Mouse (Mus musculus) left cerebral cortex, adult 2 months (tissue): ENCODE data around the gene Hsd3b6. TPM values are rescaled to one million over a fixed set of nuclear protein-coding genes. Genes with fewer than 3 reads are reported as not detected.
A peak's percentile ranks its signal among the peaks of the same experiment; 100 is the strongest.
"Not testable (repeated sequence)": the region's sequence is repeated elsewhere in the genome, so short reads cannot be mapped to it uniquely, and the experiment has no call there.

ENCODE experiments used
- DNase-seq, 2 experiments: peaks; one replicate each; pipeline ENCODE4 v3.0.0; 2021 to 2022; ENCODE audit warnings: low spot score in 2 of 2, mixed read lengths in 1 of 2; ENCODE audit errors: extremely low spot score in 1 of 2
- H3K27ac ChIP-seq: fragments of 200-600 bp; 2 replicates; pipeline ENCODE4 v1.8.1; 2022
- H3K4me3 ChIP-seq: fragments of 200-600 bp; 2 replicates; pipeline ENCODE4 v1.8.1; 2022
- CTCF ChIP-seq: fragments of 200-600 bp; IDR thresholded peaks from 2 replicates; pipeline ENCODE4 v1.8.1; 2022; ENCODE audit warnings: antibody characterized with exemption, mild to moderate bottlenecking, moderate library complexity
- intact Hi-C: fragments of 180-260 bp; cut with DNase I; formaldehyde crosslinking; loops from one replicate; pipeline ENCODE4 v1.15.1; 2025
- total RNA-seq, 2 experiments: library from RNA; stranded (reverse); gene quantifications; 2 replicates each; pipeline ENCODE4 v1.2.3; 2021

Gene Hsd3b6
- total RNA-seq, 2 experiments from 2014 or later: not detected

GRCm38 (mm10) chr3:98805032-98805431, 9.2 kb downstream of the Hsd3b6 start:
- H3K27ac ChIP-seq, intact Hi-C loops, DNase-seq, H3K4me3 ChIP-seq: not testable (repeated sequence)
- TF ChIP-seq CTCF: peak; percentile 9

DNA sequence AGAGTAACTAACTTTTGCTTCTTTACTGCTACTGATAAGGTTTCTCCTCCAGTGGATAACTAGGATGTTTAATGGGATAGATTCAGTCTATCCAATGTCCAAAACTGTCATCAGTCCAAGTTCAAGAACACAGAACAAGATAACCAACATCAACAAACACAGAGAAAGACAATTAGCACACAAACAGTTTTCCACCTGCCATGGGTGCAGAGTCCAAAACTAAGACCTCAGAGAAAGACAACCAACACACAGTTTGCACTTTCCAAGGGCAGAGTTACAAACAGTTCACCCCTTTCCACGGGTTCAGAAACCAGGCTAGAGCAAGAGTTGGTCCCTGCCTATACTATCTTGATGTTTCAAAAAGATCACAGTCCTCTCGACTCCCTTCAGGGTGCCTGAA, 27.7 kb downstream of the Hsd3b6 start:
- H3K27ac ChIP-seq: no peak overlapping the region
- no peak for DNase-seq
- no peak overlapping the region for H3K4me3 ChIP-seq
- intact Hi-C loops: no loop called here
- TF ChIP-seq CTCF: no peak

DNA sequence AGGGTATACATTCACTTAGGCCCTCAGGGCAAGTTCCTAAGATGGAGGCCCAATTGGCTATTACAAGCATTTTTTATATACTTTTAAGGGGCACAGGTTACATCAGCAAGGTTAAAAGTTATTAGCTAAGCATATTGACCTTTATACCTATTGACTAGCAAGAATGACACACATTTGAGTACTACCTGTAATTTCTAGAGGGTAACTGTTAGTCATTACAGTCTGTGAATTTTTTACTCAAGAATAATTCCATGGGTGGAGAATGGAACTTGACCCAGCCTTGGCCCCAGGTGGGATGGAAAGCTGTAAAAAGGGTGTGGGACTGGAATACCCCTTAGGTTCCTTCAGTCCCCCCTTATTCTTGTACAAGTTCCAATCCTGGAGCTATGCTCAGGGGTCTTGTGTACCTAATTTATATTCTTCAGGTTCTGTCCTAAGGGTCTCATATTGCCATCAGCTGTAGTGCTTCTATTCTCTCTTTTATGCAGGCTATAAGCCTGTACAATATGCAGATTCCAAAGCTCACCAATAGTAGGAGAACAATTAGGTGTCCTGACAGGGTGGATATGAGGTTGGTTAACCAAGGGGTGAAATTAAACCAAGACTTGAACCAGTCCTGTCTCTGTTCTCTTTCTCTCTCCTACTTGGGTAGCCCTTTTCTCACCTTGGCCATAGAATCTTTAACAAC, 31.9 kb downstream of the Hsd3b6 start:
- DNase-seq: no peak
- Histone ChIP-seq H3K4me3 (no peak overlapping the region), H3K27ac (no peak overlapping the region)
- intact Hi-C loops: no loop called here
- TF ChIP-seq CTCF: no peak

GRCm38 (mm10) chr3:98780921-98781320, 33.3 kb downstream of the Hsd3b6 start:
- Histone ChIP-seq H3K27ac (no peak overlapping the region), H3K4me3 (no peak overlapping the region)
- intact Hi-C loops: no loop called here
- TF ChIP-seq CTCF: no peak
- no peak for DNase-seq

DNA sequence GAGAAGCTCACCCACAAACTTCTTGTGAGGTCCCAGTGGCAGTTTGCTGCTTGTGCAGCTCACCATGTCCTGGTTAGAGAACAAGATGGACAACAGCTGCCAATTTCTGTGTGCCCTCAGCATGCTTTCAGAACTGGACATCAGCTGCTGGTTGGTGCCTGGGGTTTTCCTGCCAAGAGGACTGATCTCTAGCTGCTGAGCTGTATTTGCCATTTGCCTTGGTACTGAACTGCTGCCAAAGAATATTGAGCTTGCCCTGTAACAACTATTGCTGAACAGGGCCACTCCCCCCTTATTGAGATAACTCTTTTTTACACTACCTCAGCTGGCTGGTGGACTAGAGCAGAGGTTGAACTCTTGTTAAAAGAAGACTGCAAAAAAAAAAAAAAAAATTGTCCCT, 50.1 kb downstream of the Hsd3b6 start:
- Histone ChIP-seq H3K27ac (no peak overlapping the region), H3K4me3 (no peak overlapping the region)
- no peak for TF ChIP-seq CTCF
- DNase-seq: no peak
- intact Hi-C loops: no loop called here

DNA sequence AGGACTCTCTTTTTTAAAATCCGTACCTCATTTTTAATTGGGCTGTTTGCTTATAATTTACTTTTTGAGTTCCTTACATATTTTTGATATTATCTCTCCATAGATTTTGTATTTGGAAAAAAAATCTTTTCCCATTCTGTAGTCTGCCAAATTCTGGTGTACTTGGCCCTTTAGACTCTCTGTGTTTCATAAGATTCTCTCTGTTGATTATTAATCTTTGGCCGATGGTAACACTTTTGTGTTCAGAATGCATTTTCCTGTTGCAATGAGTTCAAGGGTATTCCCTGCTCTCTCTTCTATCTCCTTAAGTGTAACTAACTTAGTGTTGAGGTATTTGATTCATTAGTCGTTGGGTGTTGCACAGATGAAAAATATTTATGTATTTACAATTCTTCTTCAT, 57.4 kb downstream of the Hsd3b6 start:
- TF ChIP-seq CTCF: no peak
- H3K27ac ChIP-seq: no peak overlapping the region
- intact Hi-C loops: no loop called here

More for the DNA sequence above, 57.4 kb downstream of the Hsd3b6 start:
- DNase-seq: no peak
- no peak overlapping the region for H3K4me3 ChIP-seq

Other genes starting within 250 kb of the Hsd3b6 start
- not detected for gene Gm10681, start 225.6 kb downstream of the Hsd3b6 start, total RNA-seq
- gene Hsd3b5, start 184.2 kb downstream of the Hsd3b6 start, total RNA-seq: not detected
- under 1 TPM; 0.09 to 0.20 TPM for gene Hsd3b2, start 89.9 kb downstream of the Hsd3b6 start, total RNA-seq
- not detected for gene Hsd3b3, start 51.3 kb downstream of the Hsd3b6 start, total RNA-seq
- not detected for gene Hsd3b1, start 45.4 kb upstream of the Hsd3b6 start, total RNA-seq
- gene Hao2, start 78.8 kb upstream of the Hsd3b6 start, total RNA-seq: not detected